Mouse (Mus musculus): ENCODE results near the gene Itpr1. TPM values are rescaled to one million over a fixed set of nuclear protein-coding genes. Genes with fewer than 3 reads are reported as not detected.

Gene Itpr1
- polyA plus RNA-seq, 1 experiment from 2014 or later, result 9.1 TPM

DNA sequence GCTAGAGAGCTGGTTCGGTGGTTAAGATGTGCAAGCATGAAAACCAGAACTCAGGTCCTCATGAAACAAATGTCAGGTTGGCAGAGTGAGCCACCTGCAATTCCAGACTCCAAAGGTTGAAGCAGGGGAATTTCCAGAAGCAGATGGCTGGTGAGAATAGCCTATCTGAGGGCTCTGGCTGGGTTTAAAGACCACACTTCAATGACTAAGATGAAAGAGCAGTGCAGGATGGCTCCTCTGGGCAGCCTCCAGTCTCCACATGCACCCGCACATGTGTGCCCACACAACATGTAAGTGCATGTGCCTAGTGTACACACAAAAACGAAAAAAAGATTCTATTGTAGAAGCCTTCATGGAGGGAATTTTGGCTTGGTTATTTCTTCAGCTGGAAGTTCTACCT, 375.5 kb downstream of the Itpr1 start:
- H3K27me3 ChIP-seq (replicated peaks; ENCODE audit: control insufficient read depth, insufficient read depth, low read length), result no peaks in the 10 kb centered on the region
- no peak overlapping the region for H3K9ac ChIP-seq (ENCODE audit: low read depth, low read length)
- no peaks in the 10 kb centered on the region for H3K9me3 ChIP-seq (ENCODE audit: control insufficient read depth, low read length)
- WGBS, result 81% methylated on average over 3 of the region's 3 CpGs
- no peak for DNase-seq (ENCODE audit: low spot score)
- no peak overlapping the region for H3K27ac ChIP-seq (replicated peaks; ENCODE audit: low read depth, low read length)
- ATAC-seq (ENCODE audit: low read depth), result no peak
- H3K4me1 ChIP-seq (ENCODE audit: control insufficient read depth, insufficient read depth, low read length), result no peaks in the 10 kb centered on the region
- no peak overlapping the region for H3K4me3 ChIP-seq (ENCODE audit: low read depth, low read length)
- no peak overlapping the region for H3K4me2 ChIP-seq (ENCODE audit: low read depth, low read length)
- H3K36me3 ChIP-seq (ENCODE audit: control insufficient read depth, insufficient read depth, low read length), result no peaks in the 10 kb centered on the region

DNA sequence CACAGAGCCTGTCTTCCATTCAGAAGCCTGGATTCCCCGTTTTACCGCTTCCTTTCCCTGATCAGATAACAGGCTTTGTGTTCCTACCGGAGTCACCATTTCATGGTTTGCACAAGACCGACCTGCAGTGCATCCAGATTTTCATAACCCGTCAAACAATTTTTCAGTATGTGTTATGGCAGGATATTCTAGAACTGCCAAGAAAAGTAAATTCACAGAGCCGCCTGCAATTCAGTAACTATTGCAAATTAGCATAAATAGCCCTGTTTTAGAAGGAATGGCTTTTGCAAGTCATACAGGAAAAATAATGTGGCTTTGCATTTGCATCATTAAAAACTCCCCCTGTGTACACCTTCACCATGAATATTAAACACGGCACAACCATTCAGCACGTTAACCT, 379.3 kb downstream of the Itpr1 start:
- ATAC-seq (ENCODE audit: low read depth), result no peak
- 62% methylated on average over 8 of the region's 8 CpGs for WGBS
- no peak overlapping the region for H3K4me3 ChIP-seq (ENCODE audit: low read depth, low read length)
- DNase-seq (ENCODE audit: low spot score), result no peak
- no peaks in the 10 kb centered on the region for H3K4me1 ChIP-seq (ENCODE audit: control insufficient read depth, insufficient read depth, low read length)
- no peaks in the 10 kb centered on the region for H3K9me3 ChIP-seq (ENCODE audit: control insufficient read depth, low read length)
- H3K4me2 ChIP-seq (ENCODE audit: low read depth, low read length), result no peak overlapping the region
- no peak overlapping the region for H3K27ac ChIP-seq (replicated peaks; ENCODE audit: low read depth, low read length)
- no peaks in the 10 kb centered on the region for H3K36me3 ChIP-seq (ENCODE audit: control insufficient read depth, insufficient read depth, low read length)
- no peak overlapping the region for H3K9ac ChIP-seq (ENCODE audit: low read depth, low read length)
- H3K27me3 ChIP-seq (replicated peaks; ENCODE audit: control insufficient read depth, insufficient read depth, low read length), result no peaks in the 10 kb centered on the region

DNA sequence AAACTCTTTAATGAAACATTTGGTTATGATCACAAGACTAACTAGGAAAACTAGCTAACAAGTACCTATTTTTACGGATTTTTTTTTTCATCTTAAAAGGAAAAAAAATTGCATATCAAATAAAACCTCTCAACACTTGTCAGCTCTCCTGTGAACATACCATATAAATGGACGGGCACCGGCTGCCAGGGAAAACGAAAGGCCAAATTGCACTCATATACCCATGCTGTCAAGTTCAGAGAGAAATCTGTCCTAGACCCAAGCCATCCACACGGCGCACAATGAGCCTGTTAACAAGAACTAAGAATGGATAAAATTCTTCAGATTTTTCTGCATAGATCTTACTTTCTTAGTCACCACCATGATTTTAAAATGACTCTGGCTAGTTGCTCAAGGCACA, 379.7 kb downstream of the Itpr1 start:
- Histone ChIP-seq H3K4me2 (ENCODE audit: low read depth, low read length) (no peak overlapping the region), H3K9me3 (ENCODE audit: control insufficient read depth, low read length) (no peaks in the 10 kb centered on the region), H3K36me3 (ENCODE audit: control insufficient read depth, insufficient read depth, low read length) (no peaks in the 10 kb centered on the region), H3K27ac (replicated peaks; ENCODE audit: low read depth, low read length) (no peak overlapping the region), H3K4me3 (ENCODE audit: low read depth, low read length) (no peak overlapping the region), H3K27me3 (replicated peaks; ENCODE audit: control insufficient read depth, insufficient read depth, low read length) (no peaks in the 10 kb centered on the region), H3K9ac (ENCODE audit: low read depth, low read length) (no peak overlapping the region), H3K4me1 (ENCODE audit: control insufficient read depth, insufficient read depth, low read length) (no peaks in the 10 kb centered on the region)
- ATAC-seq (ENCODE audit: low read depth) (no peak), DNase-seq (ENCODE audit: low spot score) (no peak)
- WGBS, result 77% methylated on average over 6 of the region's 6 CpGs

DNA sequence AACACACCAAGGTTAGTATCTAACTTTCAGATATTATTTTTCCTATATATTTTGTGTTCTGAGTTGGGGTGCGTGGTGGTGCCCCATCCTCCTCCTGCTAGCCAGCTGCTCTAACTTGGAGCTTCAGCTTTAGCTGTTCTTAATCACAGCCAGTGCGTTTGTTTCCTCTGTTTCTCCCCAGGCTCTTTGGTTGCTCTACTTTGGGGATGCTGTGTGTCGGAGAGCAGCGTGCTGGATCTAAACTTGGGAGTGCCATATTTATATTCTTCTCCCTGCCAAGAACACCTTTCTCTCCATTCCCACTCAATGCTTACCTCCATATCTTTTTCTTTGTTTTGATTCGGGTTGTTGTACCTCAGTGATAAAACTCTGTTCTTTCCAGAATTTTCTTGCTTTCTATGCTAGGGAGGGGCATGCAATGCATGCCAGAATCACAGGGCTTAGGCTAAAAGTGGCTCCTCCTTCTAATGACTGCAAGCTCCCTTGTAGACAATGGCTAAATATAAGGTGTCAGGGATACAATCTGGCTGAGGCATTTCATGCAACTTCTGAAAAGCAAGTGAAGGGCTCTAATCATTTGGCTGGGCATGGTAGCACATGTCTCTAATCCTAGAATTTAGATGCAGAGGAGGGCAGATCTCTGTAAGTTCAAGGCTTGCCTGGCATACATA, 381.4 kb downstream of the Itpr1 start:
- Histone ChIP-seq H3K4me3 (ENCODE audit: low read depth, low read length) (no peak overlapping the region), H3K27ac (replicated peaks; ENCODE audit: low read depth, low read length) (no peak overlapping the region), H3K9ac (ENCODE audit: low read depth, low read length) (no peak overlapping the region), H3K4me2 (ENCODE audit: low read depth, low read length) (no peak overlapping the region), H3K27me3 (replicated peaks; ENCODE audit: control insufficient read depth, insufficient read depth, low read length) (no peaks in the 10 kb centered on the region), H3K36me3 (ENCODE audit: control insufficient read depth, insufficient read depth, low read length) (no peaks in the 10 kb centered on the region), H3K4me1 (ENCODE audit: control insufficient read depth, insufficient read depth, low read length) (no peaks in the 10 kb centered on the region), H3K9me3 (ENCODE audit: control insufficient read depth, low read length) (no peaks in the 10 kb centered on the region)
- DNase-seq (ENCODE audit: low spot score), result no peak
- no peak for ATAC-seq (ENCODE audit: low read depth)
- 63% methylated on average over 5 of the region's 5 CpGs for WGBS

DNA sequence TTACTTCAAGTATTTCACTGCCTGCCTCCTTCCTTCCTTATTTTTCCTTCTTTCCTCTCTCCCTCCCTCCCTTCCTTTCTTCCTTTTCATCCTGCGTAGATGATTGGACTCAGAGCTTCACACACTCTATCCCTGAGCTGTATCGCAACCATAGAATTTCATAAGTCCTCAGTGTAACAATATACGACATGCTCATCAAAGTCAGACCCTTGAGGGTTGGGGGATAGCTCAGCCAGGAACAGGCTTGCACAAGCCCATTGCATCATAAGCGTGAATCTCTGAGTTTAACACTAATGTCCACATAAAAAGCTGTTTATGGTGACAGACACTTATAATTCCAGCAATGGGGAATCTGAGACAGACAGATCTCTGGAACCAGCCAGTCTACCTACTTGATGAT, 385.8 kb downstream of the Itpr1 start:
- H3K4me2 ChIP-seq (ENCODE audit: low read depth, low read length), result no peak overlapping the region
- no peaks in the 10 kb centered on the region for H3K36me3 ChIP-seq (ENCODE audit: control insufficient read depth, insufficient read depth, low read length)
- H3K9ac ChIP-seq (ENCODE audit: low read depth, low read length), result no peak overlapping the region
- WGBS, result 58% methylated on average over 4 of the region's 4 CpGs
- no peak for DNase-seq (ENCODE audit: low spot score)
- H3K4me3 ChIP-seq (ENCODE audit: low read depth, low read length), result no peak overlapping the region
- H3K4me1 ChIP-seq (ENCODE audit: control insufficient read depth, insufficient read depth, low read length), result no peaks in the 10 kb centered on the region
- no peaks in the 10 kb centered on the region for H3K27me3 ChIP-seq (replicated peaks; ENCODE audit: control insufficient read depth, insufficient read depth, low read length)
- ATAC-seq (ENCODE audit: low read depth), result no peak
- no peaks in the 10 kb centered on the region for H3K9me3 ChIP-seq (ENCODE audit: control insufficient read depth, low read length)
- H3K27ac ChIP-seq (replicated peaks; ENCODE audit: low read depth, low read length), result no peak overlapping the region

DNA sequence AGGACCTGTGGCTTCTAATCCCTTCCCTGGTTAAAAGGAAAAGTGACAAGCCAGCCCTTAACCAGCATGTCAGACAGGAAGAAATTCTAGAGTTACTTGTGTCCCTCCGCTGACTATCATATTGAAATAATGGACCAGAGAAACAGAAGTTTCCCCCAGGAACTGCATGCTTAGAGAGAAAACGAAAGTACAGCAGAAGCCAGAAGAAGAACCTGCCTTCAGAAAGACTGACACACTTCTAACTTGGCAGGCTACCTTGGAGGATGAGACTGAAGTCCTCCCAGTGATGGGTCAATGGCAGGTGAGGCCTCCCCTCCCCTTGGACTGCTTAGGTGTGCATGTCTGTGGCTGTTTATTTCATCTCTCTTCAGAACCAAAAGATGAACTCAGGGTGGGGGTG, 386.4 kb downstream of the Itpr1 start:
- DNase-seq (ENCODE audit: low spot score) (no peak), ATAC-seq (ENCODE audit: low read depth) (no peak)
- Histone ChIP-seq H3K36me3 (ENCODE audit: control insufficient read depth, insufficient read depth, low read length) (no peaks in the 10 kb centered on the region), H3K27me3 (replicated peaks; ENCODE audit: control insufficient read depth, insufficient read depth, low read length) (no peaks in the 10 kb centered on the region), H3K4me3 (ENCODE audit: low read depth, low read length) (no peak overlapping the region), H3K4me1 (ENCODE audit: control insufficient read depth, insufficient read depth, low read length) (no peaks in the 10 kb centered on the region), H3K9me3 (ENCODE audit: control insufficient read depth, low read length) (no peaks in the 10 kb centered on the region), H3K9ac (ENCODE audit: low read depth, low read length) (no peak overlapping the region), H3K27ac (replicated peaks; ENCODE audit: low read depth, low read length) (no peak overlapping the region), H3K4me2 (ENCODE audit: low read depth, low read length) (no peak overlapping the region)
- 77% methylated on average over 2 of the region's 2 CpGs for whole genome bisulfite sequencing

Small RNAs within 50 kb of the gene (microRNA-seq; reads per million reads assigned to microRNA genes)
- gene Mir7661 (ENCODE audit: borderline number of aligned reads), result not detected

Other genes starting within 250 kb of the Itpr1 start
- 6.8 and 7.5 TPM in 2 replicates for gene Setmar, start 148.1 kb upstream of the Itpr1 start, polyA plus RNA-seq (2014; fragmentation: Nextera tagmentation; extraction: Ambion mirVana)
- gene Sumf1, start 27.5 kb upstream of the Itpr1 start, polyA plus RNA-seq (2014; fragmentation: Nextera tagmentation; extraction: Ambion mirVana), result 27.4 and 28.6 TPM in 2 replicates